Mouse (Mus musculus): Measurements from ENCODE around the gene Mogat2.

Mogat2 gene

DNA sequence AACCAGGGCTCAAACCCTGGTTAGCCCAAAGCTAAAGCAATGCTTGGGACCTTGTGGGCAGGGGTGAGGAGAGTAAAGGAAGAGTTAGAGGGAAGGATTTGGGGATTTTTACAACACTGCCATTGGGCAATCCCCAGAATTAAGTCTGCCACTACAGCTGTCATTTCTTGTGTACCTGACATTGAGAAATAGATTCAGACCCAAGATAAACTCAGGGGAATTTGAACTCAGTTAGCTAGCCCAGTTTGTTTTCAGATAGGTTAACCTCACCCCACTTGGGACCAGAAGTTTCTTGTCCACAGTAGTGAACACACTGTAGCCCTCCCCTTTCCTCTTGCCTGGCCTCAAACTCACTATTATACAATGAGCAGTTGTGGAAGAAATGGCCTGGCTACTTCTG lies 47.0 kb downstream of the Mogat2 start:
- no peak for DNase-seq

DNA sequence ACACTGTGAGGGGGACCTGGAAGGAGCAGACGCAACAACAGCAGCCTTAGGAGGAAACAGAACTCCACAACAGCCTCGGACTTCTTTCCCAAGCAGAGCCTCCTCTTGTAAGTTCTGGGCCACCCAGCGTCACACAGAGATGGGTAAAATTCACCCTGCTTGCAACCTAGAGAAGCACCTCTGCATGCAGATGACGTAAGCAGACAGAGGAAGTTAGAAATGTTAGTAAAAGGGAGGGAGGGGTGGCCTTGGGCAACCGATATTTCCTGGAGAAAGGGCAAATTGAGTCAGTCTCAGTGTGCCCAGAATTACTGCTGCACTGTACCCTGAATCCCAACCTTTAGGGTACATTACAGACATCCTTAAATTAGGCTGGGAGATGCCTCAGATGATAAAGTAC lies 48.5 kb downstream of the Mogat2 start:
- no peak for DNase-seq

- DNase-seq = no peak
These were observed 49.8 kb downstream of the Mogat2 start for GRCm38 (mm10) chr7:99188630-99189029.

DNA sequence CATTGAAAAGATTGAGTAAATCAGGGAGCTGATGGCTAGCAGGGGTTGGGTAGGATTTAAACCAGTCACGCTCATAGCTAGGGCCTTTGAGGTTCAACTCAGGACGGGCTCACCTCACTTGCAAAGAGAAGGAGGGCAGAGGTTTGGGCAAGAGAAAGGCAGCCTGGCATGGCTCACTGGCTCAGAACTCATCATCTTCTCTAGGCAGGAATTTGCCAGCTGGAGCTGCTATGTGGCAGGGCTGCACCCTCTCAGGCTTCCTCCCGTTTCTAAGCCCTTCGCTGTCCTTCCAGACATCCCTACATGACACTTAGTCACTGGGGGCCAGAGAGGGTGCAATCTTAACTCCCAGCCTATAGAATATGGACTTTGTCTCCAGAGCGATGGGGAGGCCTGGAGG lies 51.0 kb downstream of the Mogat2 start:
- DNase-seq = no peak

- no peak for DNase-seq
These were observed 53.0 kb downstream of the Mogat2 start for GRCm38 (mm10) chr7:99185405-99185804.

DNA sequence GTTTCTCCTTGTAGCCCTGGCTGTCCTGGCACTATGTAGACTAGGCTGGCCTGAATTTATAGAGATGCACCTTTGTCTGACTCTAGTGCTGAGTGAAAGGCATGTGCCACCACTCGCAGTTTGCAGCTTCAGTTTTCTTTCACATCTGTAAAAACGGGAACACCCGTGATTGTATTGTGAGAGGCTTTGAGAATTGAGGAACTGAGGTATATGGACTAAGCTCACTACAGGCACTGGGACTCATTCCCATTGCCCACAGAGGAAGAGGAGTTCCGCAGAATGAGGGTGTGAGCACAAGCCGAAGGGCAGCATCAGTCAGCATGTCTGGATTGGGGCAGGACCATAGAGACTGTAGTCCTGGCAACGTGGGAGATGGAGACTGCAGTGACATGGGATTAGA lies 54.7 kb downstream of the Mogat2 start:
- DNase-seq = no peak

DNA sequence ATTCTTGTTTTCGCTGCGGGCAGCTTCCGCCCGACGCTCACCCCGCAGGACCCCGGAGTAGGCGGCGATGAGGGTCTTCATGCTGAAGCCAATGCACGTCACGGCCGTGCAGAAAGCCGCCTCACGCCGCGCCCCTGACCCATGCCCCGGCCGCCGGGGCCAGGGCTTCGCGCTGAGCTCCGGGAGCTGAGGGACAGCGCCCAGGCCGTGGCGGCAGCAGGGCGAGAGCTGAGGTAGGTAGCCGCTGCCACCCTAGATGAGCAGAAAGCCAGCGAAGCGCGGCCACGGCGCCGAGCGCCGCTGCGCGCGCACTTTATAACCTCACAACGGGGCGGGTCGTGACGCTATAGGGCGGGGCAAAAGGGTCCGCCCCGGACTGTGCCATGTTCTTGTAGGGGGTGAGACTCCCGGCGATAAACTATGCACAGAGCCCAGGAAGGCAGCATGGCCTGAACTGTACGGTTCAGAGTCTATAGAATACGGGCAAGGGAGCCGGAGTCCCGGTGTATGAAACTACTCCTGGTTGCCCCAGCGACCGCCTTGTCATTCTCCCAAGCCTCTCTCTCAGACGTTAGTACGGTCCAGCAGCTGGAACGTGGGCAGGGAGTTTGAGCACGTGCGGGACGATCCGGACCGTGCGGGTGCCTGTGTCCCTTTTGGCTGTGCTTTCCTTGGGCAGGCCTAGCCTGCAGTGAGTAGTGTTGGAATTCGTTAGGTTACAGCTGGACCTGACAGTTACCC lies 55.8 kb downstream of the Mogat2 start, which contains the start of gene Dgat2:
Gene Dgat2, minus strand, starts transcription at position 288 of the 741 bp plus-strand sequence.
- peak; percentile 93 for DNase-seq

DNA sequence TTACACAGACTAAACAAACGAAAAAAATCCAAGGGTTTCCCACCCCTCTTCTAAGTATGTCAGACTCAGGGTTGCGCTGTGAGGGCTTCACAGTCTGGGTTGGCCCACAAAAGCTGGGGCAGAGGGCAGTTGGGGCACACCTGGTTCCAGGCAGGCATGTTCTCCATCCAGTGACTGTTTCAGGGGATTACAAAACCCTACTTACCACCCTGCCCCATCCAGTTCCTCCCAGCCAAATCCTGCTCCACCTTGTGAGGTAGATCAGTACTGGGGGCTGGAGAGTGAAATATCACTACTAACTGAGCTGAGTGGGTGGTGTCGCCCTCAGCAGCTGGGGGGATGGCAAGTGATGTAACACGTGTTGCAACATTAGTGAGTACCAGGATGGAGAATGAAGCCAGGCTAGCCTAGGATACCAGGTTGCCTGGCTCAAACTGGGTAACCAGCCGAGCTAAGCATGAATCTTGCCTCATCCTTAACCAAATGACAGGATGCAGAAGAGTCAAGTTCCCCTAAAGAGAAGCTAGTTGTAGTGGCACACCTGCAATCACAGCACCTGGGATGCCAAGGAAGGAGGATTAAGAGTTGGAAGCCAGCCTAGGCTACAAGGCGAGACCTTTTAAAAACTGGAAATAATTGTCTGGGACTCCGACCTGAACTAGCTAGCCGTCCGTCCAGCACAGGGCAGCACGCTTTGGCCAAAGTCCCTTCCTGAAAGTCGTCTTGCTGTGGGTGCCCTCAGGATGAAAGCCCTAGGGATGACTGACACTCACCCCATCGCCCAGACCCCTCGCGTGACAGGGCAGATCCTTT lies 56.6 kb downstream of the Mogat2 start:
- DNase-seq = peak; percentile 14

- DNase-seq = no peak
These were observed 58.3 kb downstream of the Mogat2 start for GRCm38 (mm10) chr7:99180162-99180561.

DNA sequence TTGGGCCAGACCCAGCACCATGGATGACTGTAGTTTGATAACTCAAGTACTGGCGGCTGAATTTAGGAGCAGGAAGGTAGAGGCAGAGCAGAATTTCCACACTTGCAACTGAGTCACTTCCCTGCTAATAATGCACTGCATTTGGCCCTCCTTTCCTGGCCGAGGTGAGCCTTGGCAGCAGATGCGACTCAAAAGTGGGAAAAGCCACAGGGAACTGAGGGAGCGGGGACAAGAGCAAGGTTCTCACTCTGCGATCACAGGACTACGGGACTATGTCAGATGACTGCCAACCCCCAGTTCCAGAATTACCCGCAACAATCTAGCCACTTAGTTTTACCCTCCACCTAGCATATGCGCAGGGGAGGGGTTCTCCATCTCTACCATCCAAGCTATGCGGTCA lies 59.1 kb downstream of the Mogat2 start:
- DNase-seq = no peak

GRCm38 (mm10) chr7:99177386-99177785 lies 61.0 kb downstream of the Mogat2 start:
- no peak for DNase-seq

GRCm38 (mm10) chr7:99175666-99176065 lies 62.8 kb downstream of the Mogat2 start:
- no peak for DNase-seq

DNA sequence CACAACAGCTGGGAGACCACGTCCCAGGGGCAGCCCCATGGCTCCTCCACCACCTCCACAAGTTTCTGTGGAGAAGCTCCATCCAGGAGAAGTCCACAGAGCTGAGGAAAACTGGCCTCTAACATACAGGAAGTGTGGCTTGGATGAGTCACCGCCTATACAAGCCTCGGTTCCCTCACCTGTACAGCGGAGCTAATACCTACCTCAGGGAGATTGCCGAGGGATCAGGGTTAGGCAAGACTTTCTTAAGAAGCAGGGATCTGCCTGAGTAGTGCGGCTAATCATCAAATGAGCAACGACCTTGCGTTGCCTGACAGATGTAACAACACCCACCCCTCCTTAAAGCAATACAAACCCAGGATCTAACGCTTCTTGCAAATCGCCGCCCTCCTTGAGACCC lies 63.3 kb downstream of the Mogat2 start:
- no peak for DNase-seq

- DNase-seq = no peak
These were observed 64.4 kb downstream of the Mogat2 start for GRCm38 (mm10) chr7:99174006-99174405.

DNA sequence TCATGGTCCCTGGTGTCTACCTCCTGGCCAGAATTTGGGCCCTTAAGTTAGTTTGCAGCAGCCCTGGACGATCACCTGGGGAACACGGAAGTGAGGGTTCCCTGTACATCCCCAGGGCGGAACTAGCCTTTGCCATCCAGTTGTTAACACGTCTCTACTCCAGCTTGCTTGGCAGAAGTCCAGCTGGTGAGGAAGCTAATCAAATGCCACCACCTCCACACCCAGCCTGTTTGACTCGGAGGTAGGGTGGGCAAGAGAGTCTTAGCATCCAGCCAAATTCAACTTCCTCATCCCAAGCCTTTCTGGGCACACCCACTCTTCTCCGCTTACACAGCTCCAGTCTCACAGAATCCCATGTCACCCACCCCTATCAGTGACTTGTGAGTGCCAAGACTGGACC lies 65.5 kb downstream of the Mogat2 start:
- no peak for DNase-seq

DNA sequence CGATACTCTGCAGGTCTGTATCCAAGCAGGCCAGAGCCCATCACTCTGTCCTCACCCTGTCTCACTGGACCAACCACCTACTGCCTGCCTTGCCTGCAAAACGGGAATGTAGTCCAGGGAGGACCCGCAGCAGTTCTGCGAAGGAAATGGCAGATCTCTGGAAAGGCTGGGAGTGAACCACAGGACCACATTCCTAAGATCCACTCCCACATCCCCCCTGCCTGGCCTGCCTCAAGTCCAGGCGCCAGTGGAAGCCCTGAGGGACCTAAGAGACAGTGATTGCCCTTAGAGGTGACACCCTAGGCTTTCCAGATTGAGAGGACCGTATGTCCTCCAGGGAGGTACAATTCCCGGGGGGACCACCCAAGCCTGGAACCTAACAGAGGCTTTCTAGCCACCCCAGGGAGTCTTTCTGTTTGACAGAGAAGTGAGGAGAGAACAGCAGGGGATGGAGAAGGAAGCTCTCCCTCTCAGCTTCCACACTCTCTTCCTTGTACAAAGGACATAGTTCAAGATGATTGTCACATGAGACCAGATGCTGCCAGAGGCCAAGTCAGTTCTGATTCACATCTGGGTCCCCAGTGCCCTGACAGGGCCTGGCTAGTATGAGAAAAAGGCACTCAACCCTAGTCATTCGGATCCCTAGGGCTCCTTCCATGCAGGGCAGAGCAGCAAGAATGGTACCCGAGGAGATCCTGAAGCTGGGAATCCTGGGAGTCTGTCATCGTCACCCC lies 66.5 kb downstream of the Mogat2 start:
- DNase-seq = no peak

GRCm38 (mm10) chr7:99170519-99170918 lies 67.9 kb downstream of the Mogat2 start:
- no peak for DNase-seq

GRCm38 (mm10) chr7:99169717-99170403 lies 68.6 kb downstream of the Mogat2 start:
- no peak for DNase-seq

All from thymus, postnatal 14 days (tissue).